Mouse (Mus musculus) cerebellum, adult (tissue): ENCODE measurements at regions not wholly inside any gene's neighbourhood (a gene's known extent, or its start where the extent isn't known, plus 50 kb on each side); places are given as distances from the start of the nearest gene placed in this dataset.

ENCODE experiments used
- ATAC-seq: cut with Nextera tagmentation; 2 replicates; pipeline ENCODE4 v1.9.2; 2017; ENCODE audit warnings: mild to moderate bottlenecking, moderate library complexity, mixed read lengths; ENCODE audit not compliant: insufficient number of reproducible peaks, low FRiP score, low TSS enrichment

GRCm38 (mm10) chr16:66086499-66086898 lies 271.4 kb downstream of the Vgll3 start:
- ATAC-seq = 0 out of 2 replicates have a peak, but pooled peaks have one; percentile 45

GRCm38 (mm10) chr16:66092766-66093165 lies 277.7 kb downstream of the Vgll3 start:
- no peak for ATAC-seq

GRCm38 (mm10) chr16:66095682-66096081 lies 280.6 kb downstream of the Vgll3 start:
- ATAC-seq = no peak

- no peak for ATAC-seq
Measured at GRCm38 (mm10) chr16:66117930-66118329, 302.9 kb downstream of the Vgll3 start.

GRCm38 (mm10) chr16:66137755-66138154 lies 322.7 kb downstream of the Vgll3 start:
- ATAC-seq = no peak

- ATAC-seq = no peak
Measured at GRCm38 (mm10) chr16:66144765-66145164, 329.7 kb downstream of the Vgll3 start.

GRCm38 (mm10) chr16:66145280-66145679 lies 330.2 kb downstream of the Vgll3 start:
- ATAC-seq = no peak

- no peak for ATAC-seq
Measured at GRCm38 (mm10) chr16:66168289-66168688, 353.2 kb downstream of the Vgll3 start.

- ATAC-seq = no peak
Measured at GRCm38 (mm10) chr16:66190801-66191200, 375.7 kb downstream of the Vgll3 start.

- no peak for ATAC-seq
Measured at GRCm38 (mm10) chr16:66201406-66201805, 386.3 kb downstream of the Vgll3 start.
